ENCODE assay signal across 21 mouse cellular contexts in the genomic region with DNA sequence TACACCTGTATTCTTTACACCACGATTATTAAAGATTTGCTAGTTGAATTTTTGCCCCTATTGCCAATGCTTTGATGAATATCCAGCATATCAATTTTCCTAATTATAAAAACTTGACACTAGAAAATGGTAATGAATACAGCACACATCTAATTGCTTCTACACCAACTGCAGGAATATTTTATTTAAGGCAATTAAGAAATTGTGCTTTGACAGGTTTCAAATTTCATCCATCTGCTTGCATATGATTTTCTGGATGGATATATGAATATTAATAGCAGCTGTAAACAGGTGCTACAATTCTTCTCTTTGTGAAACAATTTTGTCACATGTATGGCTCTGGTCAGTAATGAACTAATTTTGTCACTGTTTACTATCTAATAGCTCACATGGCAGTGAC.
"Had no signal": no experiment of that assay in that cellular context is flagged by ENCODE, and none has a peak within 500 bp of the region (broad histone marks: within the 10 kb centered on the region; RNA-seq: fewer than 3 reads in every experiment).

No protein-coding gene starts in this region.

- DNase-seq: lung, adult 2 months; lung, postnatal 14 days; lung, postnatal 36 days; retina, postnatal 1 day; right cerebral cortex, adult 18-20 months; right cerebral cortex, postnatal 25 days; right cerebral cortex, postnatal 4 days; spleen, adult 18-20 months; thymus, adult 18-20 months; thymus, postnatal 14 days; thymus, postnatal 36 days had no signal

- ATAC-seq: lung, postnatal 0 days; midbrain, embryonic 13.5 days; midbrain, embryonic 15.5 days had no signal

- H3K9ac ChIP-seq: lung, embryonic 15.5 days; midbrain, embryonic 13.5 days; midbrain, embryonic 15.5 days; neural tube, embryonic 13.5 days; neural tube, embryonic 15.5 days had no signal

- H3K4me3 ChIP-seq: lung, embryonic 15.5 days; megakaryocyte, embryonic 14.5 days; midbrain, embryonic 13.5 days; midbrain, embryonic 15.5 days; myocyte; neural tube, embryonic 13.5 days; neural tube, embryonic 15.5 days had no signal

- H3K36me3 ChIP-seq: lung, embryonic 15.5 days; midbrain, embryonic 13.5 days; midbrain, embryonic 15.5 days; neural tube, embryonic 13.5 days; neural tube, embryonic 15.5 days had no signal

- H3K4me1 ChIP-seq: lung, embryonic 15.5 days; megakaryocyte, embryonic 14.5 days; midbrain, embryonic 13.5 days; midbrain, embryonic 15.5 days; neural tube, embryonic 13.5 days; neural tube, embryonic 15.5 days had no signal

- H3K9me3 ChIP-seq: lung, embryonic 15.5 days; midbrain, embryonic 13.5 days; midbrain, embryonic 15.5 days; neural tube, embryonic 13.5 days; neural tube, embryonic 15.5 days had no signal

- H3K27ac ChIP-seq: lung, embryonic 15.5 days; macrophage; midbrain, embryonic 13.5 days; midbrain, embryonic 15.5 days; neural tube, embryonic 13.5 days; neural tube, embryonic 15.5 days had no signal

- H3K4me2 ChIP-seq: lung, embryonic 15.5 days; midbrain, embryonic 11.5 days; midbrain, embryonic 13.5 days; midbrain, embryonic 15.5 days; neural tube, embryonic 13.5 days; neural tube, embryonic 15.5 days had no signal

- H3K27me3 ChIP-seq: lung, embryonic 15.5 days; megakaryocyte, embryonic 14.5 days; midbrain, embryonic 13.5 days; midbrain, embryonic 15.5 days; neural tube, embryonic 13.5 days; neural tube, embryonic 15.5 days had no signal
